Mouse (Mus musculus) liver, adult 2 months (tissue): ENCODE measurements around the gene Pard3.

Source experiments
- CTCF ChIP-seq: fragments of 200-500 bp; IDR thresholded peaks from 2 replicates; pipeline ENCODE4 v1.5.1; 2011; ENCODE audit warnings: low read depth, low read length, control low read depth
- POLR2A ChIP-seq: fragments of 200-500 bp; IDR thresholded peaks from 2 replicates; pipeline ENCODE4 v1.6.1; 2011; ENCODE audit warnings: low read length, control low read depth; ENCODE audit not compliant: insufficient read depth; ENCODE audit errors: extremely low read depth

- TF ChIP-seq CTCF (no peak), POLR2A (no peak)
These were observed 13.7 kb upstream of the Pard3 start for GRCm38 (mm10) chr8:127049996-127050395.
